Mouse (Mus musculus) ES-Bruce4 (cell line): ENCODE data around the gene 1700020N01Rik. TPM values are rescaled to one million over a fixed set of nuclear protein-coding genes. Genes with fewer than 3 reads are reported as not detected.

ENCODE experiments used
- H3K27ac ChIP-seq: 2 replicates; pipeline ENCODE4 v1.5.1; 2012; ENCODE audit warnings: low read length, inconsistent platforms; ENCODE audit not compliant: insufficient read depth
- H3K27me3 ChIP-seq: 2 replicates; pipeline ENCODE4 v1.6.1; 2012; ENCODE audit warnings: mild to moderate bottlenecking, low read length, inconsistent platforms; ENCODE audit not compliant: control insufficient read depth, poor library complexity, insufficient read depth, severe bottlenecking
- H3K36me3 ChIP-seq: 2 replicates; pipeline ENCODE4 v1.6.1; 2012; ENCODE audit warnings: inconsistent platforms, mild to moderate bottlenecking, low read length, moderate library complexity; ENCODE audit not compliant: control insufficient read depth, poor library complexity, insufficient read depth, severe bottlenecking
- H3K4me1 ChIP-seq: one replicate; pipeline ENCODE4 v1.8.1; 2011; ENCODE audit warnings: low read length; ENCODE audit not compliant: control insufficient read depth, insufficient read depth
- H3K4me3 ChIP-seq: 2 replicates; pipeline ENCODE4 v1.5.1; 2011; ENCODE audit warnings: low read depth, mild to moderate bottlenecking, low read length
- H3K9ac ChIP-seq: 2 replicates; pipeline ENCODE4 v1.6.1; 2012; ENCODE audit warnings: low read depth, mild to moderate bottlenecking, inconsistent platforms; ENCODE audit not compliant: poor library complexity, severe bottlenecking
- H3K9me3 ChIP-seq: replicated peaks from 2 replicates; pipeline ENCODE4 v1.6.1; 2012; ENCODE audit warnings: mild to moderate bottlenecking, low read length, inconsistent platforms; ENCODE audit not compliant: control insufficient read depth, poor library complexity, insufficient read depth, severe bottlenecking
- CTCF ChIP-seq: IDR thresholded peaks from one replicate; pipeline ENCODE4 v1.8.1; 2011; ENCODE audit warnings: low read depth, low read length
- EP300 ChIP-seq: IDR thresholded peaks from 2 replicates; pipeline ENCODE4 v1.6.1; 2011; ENCODE audit warnings: low read depth, low read length; ENCODE audit not compliant: insufficient read depth
- POLR2A ChIP-seq: IDR thresholded peaks from one replicate; pipeline ENCODE4 v1.8.1; 2011; ENCODE audit warnings: low read length; ENCODE audit not compliant: insufficient read depth
- polyA plus RNA-seq: library from polyadenylated mRNA; stranded (reverse); fragments of >200 nt; gene quantifications from 2 replicates; pipeline ENCODE4 v1.2.4, GENCODE M21; 2011; ENCODE audit warnings: low read depth; ENCODE audit not compliant: missing spikeins, insufficient read depth, insufficient read length

The 1700020N01Rik gene
- polyA plus RNA-seq, 1 experiment, result not detected

DNA sequence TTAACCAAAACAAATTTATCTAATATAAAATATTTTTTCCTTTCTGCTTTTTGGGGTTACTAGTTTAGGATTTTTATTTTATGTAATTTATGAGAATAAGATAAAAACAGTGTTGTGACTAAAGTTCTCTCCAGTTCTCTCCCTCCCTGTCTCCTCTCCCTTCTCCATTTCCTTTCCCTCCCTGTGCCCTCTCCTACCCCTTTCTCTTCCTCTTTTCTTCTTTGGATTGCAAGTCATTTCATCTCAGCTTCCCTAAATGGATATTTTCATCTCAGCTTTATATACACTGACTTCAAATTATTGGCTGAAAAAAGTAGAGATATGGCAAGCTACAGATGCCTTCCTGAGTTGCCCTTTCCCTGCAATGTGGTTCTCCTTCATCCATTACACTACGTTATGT, 26.9 kb upstream of the 1700020N01Rik start:
- no peak overlapping the region for H3K9ac ChIP-seq
- no peaks in the 10 kb centered on the region for H3K27me3 ChIP-seq
- H3K9me3 ChIP-seq, result no peaks in the 10 kb centered on the region
- no peak overlapping the region for H3K27ac ChIP-seq
- TF ChIP-seq CTCF (no peak), POLR2A (no peak), EP300 (no peak)
- no peaks in the 10 kb centered on the region for H3K36me3 ChIP-seq
- no peaks in the 10 kb centered on the region for H3K4me1 ChIP-seq
- no peak overlapping the region for H3K4me3 ChIP-seq

DNA sequence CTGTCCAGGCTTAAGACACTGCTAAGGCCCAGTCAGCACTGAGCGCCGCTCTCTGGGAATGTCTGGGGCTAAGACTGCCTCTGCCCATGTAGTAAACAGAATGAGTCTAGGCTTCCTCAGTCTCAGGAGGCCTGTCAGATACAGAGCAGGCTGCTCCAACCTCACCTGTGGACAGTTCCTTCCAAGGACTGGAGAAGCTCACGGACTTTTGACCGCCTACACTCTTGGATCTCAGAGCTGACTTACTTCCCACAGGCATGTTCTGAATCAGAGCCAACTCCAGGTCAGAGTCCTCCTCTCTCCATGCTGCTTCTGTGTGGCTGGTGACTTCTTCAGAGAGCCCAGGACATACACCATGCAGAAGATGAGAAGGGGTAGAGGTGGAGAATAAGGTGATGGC, 21.3 kb upstream of the 1700020N01Rik start:
- Histone ChIP-seq H3K36me3 (no peaks in the 10 kb centered on the region), H3K27me3 (no peaks in the 10 kb centered on the region), H3K9ac (no peak overlapping the region), H3K4me3 (no peak overlapping the region), H3K4me1 (no peaks in the 10 kb centered on the region), H3K9me3 (no peaks in the 10 kb centered on the region), H3K27ac (no peak overlapping the region)
- TF ChIP-seq CTCF (no peak), EP300 (no peak)

DNA sequence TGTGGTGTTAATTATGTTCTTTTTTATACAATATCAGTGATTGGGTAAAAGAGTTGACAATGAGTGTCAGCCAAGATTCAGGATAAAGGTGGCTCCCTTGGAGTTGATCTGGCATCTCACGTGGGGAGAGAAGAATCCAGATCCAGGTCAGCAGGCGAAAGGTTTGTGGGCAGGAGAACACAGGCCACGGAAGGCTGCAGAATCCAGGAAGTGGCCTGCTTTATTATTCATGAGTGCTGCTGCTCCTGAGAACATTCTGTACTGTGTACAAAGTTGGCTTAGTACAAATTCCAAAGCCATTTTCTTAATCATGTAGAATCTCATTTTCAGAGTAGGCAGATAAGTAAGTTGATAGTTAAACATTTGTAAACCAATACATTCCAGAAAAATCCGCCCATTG, 19.2 kb upstream of the 1700020N01Rik start:
- H3K36me3 ChIP-seq, result no peaks in the 10 kb centered on the region
- no peak overlapping the region for H3K9ac ChIP-seq
- no peak overlapping the region for H3K4me3 ChIP-seq
- no peaks in the 10 kb centered on the region for H3K9me3 ChIP-seq
- H3K27me3 ChIP-seq, result no peaks in the 10 kb centered on the region
- TF ChIP-seq CTCF, result no peak
- TF ChIP-seq EP300, result no peak
- H3K27ac ChIP-seq, result no peak overlapping the region
- no peaks in the 10 kb centered on the region for H3K4me1 ChIP-seq

DNA sequence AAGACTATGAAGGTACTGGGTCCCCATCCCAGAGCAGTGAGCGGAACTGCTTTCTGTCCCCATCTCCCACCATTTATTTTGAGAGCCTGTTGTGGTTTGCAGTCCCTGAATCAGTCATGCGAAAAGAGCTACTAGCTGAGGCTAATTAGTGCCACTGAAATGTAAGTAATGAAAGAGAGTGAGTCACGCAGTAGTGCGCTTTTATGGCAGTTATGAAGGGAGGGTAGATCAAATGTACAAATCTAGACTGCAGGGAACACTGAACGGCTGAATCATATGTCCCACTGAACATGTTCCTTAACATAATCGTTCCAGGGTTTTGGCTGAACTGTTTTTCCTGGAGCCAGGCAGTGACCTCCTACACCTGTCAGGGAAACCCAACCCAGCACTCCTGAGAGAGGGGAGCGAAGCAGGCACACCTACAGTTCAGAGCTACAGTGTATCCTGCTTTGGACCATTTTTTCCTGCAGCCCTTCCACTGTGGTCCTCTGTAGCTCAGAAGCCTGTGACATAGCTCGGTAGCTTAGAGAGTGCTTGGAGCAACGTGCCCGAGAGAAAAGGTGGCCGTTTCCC, 17.1 kb upstream of the 1700020N01Rik start:
- TF ChIP-seq CTCF (no peak), EP300 (no peak), POLR2A (no peak)
- H3K36me3 ChIP-seq, result no peaks in the 10 kb centered on the region
- no peaks in the 10 kb centered on the region for H3K4me1 ChIP-seq
- no peaks in the 10 kb centered on the region for H3K9me3 ChIP-seq
- no peak overlapping the region for H3K9ac ChIP-seq
- H3K27me3 ChIP-seq, result no peaks in the 10 kb centered on the region
- no peak overlapping the region for H3K27ac ChIP-seq
- H3K4me3 ChIP-seq, result no peak overlapping the region

DNA sequence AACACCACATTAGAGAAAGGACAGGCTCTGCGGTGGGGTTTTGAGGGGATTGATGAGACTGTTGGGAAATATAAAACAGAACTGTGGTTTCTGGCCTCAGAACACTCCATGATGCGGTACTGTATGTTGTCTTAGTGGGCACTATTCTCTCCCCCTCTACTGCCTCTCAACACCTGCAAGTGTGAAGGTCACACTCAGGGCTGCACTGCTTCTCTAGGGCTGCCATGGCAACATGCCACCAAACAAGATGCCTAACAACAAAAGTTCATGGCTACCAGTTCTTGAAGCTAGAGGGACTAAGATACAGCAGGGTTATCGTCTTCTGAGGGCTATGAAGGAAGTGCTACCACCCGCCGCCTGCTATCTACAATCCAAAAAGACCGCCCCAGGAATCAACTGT, 15.1 kb upstream of the 1700020N01Rik start:
- Histone ChIP-seq H3K9ac (no peak overlapping the region), H3K27ac (no peak overlapping the region), H3K27me3 (no peaks in the 10 kb centered on the region), H3K36me3 (no peaks in the 10 kb centered on the region), H3K4me1 (no peaks in the 10 kb centered on the region), H3K9me3 (no peaks in the 10 kb centered on the region), H3K4me3 (no peak overlapping the region)
- TF ChIP-seq POLR2A (no peak), EP300 (no peak), CTCF (no peak)

DNA sequence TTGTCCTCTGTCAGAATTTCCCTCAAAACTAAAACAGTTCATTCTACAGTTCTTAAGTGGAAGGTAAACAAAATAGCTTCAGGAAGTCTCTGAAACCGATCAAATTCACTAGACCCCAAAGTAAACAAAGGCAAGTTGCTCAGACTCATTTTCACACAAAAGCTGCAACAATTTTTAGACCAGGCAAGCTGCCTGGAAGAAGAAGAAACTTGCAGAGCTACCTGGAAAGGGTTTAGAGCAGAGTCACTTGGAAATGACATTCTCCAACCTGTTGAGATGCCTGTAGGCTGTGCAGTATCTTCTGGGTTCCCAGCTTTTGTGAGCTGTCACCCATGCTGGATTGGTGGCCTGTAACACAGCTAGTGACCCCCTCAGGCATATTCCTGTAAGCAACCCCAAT, 11.4 kb upstream of the 1700020N01Rik start:
- Histone ChIP-seq H3K9me3 (no peaks in the 10 kb centered on the region), H3K4me3 (no peak overlapping the region), H3K4me1 (no peaks in the 10 kb centered on the region), H3K36me3 (no peaks in the 10 kb centered on the region), H3K27me3 (no peaks in the 10 kb centered on the region), H3K9ac (no peak overlapping the region), H3K27ac (no peak overlapping the region)
- TF ChIP-seq CTCF (no peak), POLR2A (no peak), EP300 (no peak)
